Mouse (Mus musculus): Measurements from ENCODE around the gene Magi1. TPM values are rescaled to one million over a fixed set of nuclear protein-coding genes. Genes with fewer than 3 reads are reported as not detected.

The Magi1 gene
- total RNA-seq, 1 experiment from 2014 or later = 0.20 TPM

DNA sequence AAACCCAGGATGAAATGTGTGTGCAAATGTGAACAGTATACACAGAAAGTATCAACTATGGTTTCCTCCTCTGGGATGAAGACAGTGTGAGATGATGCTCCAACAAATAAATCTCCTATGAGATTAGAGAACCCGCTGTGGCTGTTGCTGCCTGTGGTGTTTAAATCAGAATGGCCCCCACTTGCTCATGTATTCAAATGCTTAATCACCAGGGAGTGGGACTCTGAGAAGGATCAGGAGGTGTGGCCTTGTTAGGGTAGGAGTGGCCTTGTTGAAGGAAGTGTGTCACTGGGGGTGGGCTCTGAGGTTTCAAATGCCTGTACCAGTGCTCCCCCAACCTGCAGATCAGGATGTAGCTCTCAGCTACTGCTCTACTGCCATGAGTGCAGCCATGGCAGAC is 410.2 kb downstream of the Magi1 start:
- no peak for ATAC-seq (replicated peaks in 1 of 2; ENCODE audit: insufficient read depth in 1 of 2, low FRiP score in 2 of 2, low TSS enrichment in 1 of 2, low read depth in 1 of 2, poor library complexity in 2 of 2, severe bottlenecking in 2 of 2)

DNA sequence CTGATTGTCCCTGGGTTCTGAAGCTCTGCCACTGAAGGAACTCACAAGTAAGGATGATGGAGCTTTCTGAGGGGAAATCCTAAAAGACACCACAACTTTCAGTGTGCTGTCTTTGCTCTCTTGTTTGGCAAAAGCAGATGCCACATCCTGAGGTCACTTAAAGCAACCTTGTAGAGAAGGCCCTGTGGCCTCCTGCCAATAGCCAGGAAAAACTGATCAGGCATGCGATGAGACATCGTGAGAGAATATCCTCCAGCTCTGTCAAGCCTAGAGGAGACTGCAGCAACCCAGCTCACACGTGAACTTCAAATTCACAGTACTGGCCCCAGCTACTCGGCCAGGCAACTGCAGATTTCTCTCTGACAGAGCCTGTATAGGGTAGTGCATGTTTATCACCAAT is 412.2 kb downstream of the Magi1 start:
- ATAC-seq (replicated peaks in 1 of 2; ENCODE audit: insufficient read depth in 1 of 2, low FRiP score in 2 of 2, low TSS enrichment in 1 of 2, low read depth in 1 of 2, poor library complexity in 2 of 2, severe bottlenecking in 2 of 2) = no peak

DNA sequence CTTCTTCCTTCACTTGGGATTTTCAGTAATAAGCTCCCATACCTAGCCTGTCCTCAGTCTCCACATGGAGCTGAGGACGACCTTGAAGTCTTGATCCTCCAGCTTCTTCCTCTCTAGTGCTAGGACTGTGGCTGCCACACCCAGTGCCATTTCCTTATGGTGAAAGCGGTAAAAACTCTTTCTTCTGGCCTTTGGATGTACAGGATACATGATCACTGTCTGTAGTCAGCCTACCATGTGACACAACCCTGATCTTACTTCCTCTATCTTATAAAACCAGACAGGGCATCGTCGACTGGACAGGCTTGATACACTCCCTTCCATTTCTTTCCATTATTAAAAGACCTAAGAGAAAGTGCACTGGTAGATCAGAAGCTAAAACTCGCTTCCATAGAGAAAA is 413.7 kb downstream of the Magi1 start:
- ATAC-seq (replicated peaks in 1 of 2; ENCODE audit: insufficient read depth in 1 of 2, low FRiP score in 2 of 2, low TSS enrichment in 1 of 2, low read depth in 1 of 2, poor library complexity in 2 of 2, severe bottlenecking in 2 of 2) = no peak

DNA sequence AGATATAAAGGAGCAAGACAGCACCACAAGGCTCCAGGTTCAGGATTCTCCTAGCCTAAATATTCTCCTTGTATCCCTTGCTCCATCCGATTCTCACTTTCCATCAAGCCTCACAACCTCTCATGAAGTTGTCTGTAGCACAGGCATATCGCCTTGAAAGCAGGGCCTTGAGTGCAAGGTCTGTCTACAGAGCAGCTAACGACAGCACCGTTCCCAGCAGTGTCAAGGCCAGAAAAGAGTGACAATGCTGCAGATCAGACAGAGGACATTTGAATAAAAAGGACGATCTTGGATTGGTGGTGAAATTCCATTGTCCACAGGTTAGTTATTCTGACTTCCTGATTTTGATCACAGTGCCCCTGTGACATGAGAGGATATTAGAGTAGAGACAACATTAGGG is 421.5 kb downstream of the Magi1 start:
- no peak for ATAC-seq (replicated peaks in 1 of 2; ENCODE audit: insufficient read depth in 1 of 2, low FRiP score in 2 of 2, low TSS enrichment in 1 of 2, low read depth in 1 of 2, poor library complexity in 2 of 2, severe bottlenecking in 2 of 2)

DNA sequence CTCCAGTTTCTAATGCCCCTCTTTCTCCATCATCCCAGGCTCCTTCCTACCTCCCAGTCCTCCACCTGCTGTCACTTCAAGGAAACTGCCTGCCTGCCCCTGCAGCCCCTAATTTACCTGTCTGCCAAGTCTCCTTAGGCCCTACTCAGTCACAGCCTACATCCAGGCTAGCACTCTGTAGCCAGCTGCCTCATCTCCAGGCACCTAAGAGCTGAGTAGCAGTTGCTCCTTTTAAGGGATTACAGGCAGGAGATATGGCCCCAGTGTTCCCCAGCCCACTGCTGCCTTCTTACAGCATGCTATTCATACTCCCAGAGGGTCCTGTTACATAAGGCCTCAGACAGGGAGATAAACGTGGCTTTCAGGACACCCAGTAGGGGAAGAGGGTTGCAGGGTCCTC is 426.9 kb downstream of the Magi1 start:
- ATAC-seq (replicated peaks in 1 of 2; ENCODE audit: insufficient read depth in 1 of 2, low FRiP score in 2 of 2, low TSS enrichment in 1 of 2, low read depth in 1 of 2, poor library complexity in 2 of 2, severe bottlenecking in 2 of 2) = no peak

DNA sequence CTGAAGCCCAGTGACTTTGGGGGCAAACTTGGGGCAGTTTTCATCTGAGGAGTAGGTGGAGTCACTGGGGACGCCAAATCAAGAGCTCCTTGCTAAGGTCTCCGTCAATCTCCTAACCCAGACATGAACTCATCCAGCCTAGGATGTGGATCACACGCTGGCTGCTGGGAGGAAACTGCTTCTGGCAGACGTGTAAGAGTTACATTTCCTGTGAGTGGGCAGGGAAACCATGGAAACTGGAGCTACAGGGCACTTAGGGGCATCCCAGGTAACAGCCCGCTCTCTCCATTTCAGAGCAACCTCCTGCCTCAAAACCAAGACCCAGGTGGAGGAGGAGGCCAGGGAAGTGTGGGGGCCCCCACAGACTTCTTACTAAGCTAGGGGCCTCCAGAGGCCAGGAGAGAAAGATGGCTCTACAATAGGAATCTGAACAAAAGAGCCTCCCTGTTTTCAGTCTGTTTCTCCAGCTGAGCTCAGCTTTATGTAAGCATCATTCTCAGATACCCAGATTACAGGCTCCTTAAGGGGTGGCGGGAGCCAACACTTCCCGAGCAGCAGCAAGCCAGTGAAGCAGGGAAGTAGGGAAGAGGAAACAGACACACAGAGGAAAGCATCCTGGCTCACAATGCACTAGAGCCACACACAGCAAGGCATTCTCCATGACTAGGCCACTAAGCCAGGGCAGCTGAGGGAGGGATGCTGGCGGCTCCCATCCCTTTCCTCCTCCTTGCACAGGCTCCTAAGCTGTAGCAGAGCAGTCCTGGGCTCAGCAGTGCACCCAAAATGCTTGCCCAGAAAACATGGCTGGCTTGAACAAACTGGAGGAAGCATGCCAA is 427.7 kb downstream of the Magi1 start:
- 0 out of 4 replicates have a peak, but pooled peaks of 1 of the 2 experiments have one; percentile 22 for ATAC-seq (replicated peaks in 1 of 2; ENCODE audit: insufficient read depth in 1 of 2, low FRiP score in 2 of 2, low TSS enrichment in 1 of 2, low read depth in 1 of 2, poor library complexity in 2 of 2, severe bottlenecking in 2 of 2)

DNA sequence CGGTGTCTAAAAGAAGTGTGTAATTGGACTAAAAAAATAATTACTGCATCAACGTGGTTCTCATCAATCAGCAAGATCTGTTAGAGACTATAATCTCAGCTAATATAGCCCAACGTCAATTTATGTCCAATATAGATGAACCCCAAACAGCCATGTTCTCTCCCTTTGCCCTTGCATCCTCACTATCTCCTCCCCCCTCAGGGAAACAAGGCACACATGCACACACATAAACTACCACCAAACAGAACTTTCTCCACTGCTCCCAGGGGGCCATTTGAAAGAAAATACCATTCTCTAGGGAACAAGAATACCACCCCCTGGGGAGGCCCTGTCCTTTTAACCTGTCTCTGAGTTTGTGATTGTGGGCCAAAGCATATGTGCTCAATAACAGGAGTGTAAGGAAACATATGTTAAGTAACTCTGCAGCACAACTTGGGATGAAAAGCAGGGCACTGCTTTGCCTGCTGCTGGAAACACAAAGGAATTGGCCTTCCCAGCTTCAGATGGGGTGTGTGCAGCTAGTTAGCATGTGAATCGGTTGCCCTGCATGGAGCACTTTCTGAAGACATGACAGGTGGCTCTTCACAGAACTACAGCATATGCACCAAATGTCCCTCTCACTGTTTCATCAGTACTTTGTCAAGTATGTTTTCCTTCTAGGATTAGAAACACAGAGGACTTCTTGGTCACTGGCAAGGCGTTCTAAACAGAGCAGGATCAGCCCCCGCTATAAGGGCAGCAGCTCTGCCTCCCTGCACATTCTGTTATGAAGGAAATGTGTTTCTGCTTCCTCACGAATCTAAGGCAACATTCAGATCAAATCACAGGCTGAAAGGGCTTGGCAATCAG is 434.6 kb downstream of the Magi1 start:
- ATAC-seq (replicated peaks in 1 of 2; ENCODE audit: insufficient read depth in 1 of 2, low FRiP score in 2 of 2, low TSS enrichment in 1 of 2, low read depth in 1 of 2, poor library complexity in 2 of 2, severe bottlenecking in 2 of 2) = no peak

DNA sequence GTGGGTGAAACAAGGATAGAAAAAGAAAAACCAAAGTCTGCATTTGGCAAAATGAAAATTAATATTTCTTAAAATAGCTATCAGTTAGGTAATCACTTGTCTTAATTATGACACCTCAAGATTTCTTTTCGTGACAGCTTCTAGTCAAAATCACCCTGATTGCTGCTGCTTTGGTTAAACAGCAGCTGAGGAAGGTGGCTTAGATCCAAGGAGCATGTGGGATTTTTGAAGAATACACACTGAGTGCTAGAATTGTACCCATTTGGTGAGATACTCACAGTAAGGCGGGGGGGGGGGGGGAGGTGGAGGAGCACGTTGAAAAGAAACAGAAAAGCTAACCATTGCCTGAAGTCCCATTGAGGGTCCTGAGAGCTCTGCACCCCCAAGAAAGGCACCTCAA is 438.2 kb downstream of the Magi1 start:
- ATAC-seq (replicated peaks in 1 of 2; ENCODE audit: insufficient read depth in 1 of 2, low FRiP score in 2 of 2, low TSS enrichment in 1 of 2, low read depth in 1 of 2, poor library complexity in 2 of 2, severe bottlenecking in 2 of 2) = no peak

DNA sequence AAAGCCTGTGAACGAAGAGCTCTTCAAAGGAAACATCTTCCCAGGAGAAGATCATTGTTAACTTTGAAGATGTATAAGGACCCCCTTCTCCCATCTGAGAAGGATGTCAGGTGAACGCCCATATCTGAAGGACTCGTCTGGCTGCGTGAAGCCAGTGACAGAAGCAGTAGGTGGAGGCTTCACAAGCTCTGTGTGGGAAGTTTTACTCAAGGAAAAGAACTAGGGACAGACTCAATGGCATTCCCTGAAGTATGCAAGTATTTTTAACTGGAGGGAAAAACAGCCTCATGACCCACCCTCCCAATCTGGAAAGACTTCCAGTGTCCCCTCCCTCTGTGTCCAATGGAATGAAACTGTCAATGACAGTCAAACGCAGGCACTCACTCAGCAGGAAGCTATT is 438.6 kb downstream of the Magi1 start:
- ATAC-seq (replicated peaks in 1 of 2; ENCODE audit: insufficient read depth in 1 of 2, low FRiP score in 2 of 2, low TSS enrichment in 1 of 2, low read depth in 1 of 2, poor library complexity in 2 of 2, severe bottlenecking in 2 of 2) = no peak

DNA sequence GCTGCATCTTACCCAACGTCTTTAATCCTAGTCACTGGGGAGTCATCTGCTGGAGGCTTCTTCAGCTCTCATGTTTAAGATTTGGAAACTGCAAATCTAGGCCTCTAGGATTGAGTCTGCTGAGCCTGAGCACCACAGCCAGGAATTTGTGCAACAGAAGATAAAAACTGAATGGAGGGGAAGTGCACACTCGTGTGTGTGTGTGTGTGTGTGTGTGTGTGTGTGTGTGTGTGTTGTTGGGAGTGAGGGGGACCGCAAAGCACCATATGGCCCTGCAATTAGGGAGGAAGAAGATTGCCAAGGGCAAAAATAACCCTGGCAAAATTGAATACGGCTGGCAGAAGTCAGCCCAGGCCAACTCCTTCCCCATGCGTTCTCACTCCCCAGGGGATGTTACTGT is 439.1 kb downstream of the Magi1 start:
- no peak for ATAC-seq (replicated peaks in 1 of 2; ENCODE audit: insufficient read depth in 1 of 2, low FRiP score in 2 of 2, low TSS enrichment in 1 of 2, low read depth in 1 of 2, poor library complexity in 2 of 2, severe bottlenecking in 2 of 2)

DNA sequence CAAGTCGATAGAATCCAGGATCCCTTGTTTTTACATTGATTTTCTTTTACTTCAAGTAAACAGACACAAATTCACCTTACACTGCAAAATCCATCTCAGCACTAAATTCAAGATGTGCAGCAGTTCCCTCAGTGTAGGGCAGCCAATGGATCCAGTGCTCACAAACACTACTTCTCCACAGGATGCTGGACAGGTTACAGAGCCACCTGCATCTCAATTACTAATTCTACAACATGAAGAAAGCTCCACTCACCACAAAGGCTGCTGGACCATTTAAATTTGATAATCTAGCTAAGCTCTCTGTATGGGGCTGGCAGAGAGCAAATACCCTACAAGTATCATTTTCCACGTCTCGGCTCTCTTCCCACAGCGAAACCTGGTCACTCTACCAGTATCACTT is 445.3 kb downstream of the Magi1 start:
- no peak for ATAC-seq (replicated peaks in 1 of 2; ENCODE audit: insufficient read depth in 1 of 2, low FRiP score in 2 of 2, low TSS enrichment in 1 of 2, low read depth in 1 of 2, poor library complexity in 2 of 2, severe bottlenecking in 2 of 2)

DNA sequence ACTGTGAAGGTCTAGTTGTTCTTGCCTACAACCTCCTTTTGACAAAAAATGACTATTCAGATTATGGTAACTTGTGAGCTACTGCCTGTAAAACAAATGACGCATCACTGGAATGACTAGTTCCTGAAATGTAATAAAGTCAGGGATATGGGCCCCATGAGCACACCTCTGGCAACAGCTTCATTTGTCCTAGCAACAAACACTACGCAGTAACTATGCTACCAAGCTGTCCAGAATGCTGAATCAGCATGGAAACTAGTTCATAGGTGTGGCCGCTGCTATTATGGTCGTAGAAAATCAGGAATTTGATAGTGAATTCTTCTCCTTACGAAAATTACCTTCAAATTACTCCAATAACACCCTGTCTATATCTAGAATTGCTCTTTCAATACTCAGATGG is 447.1 kb downstream of the Magi1 start:
- no peak for ATAC-seq (replicated peaks in 1 of 2; ENCODE audit: insufficient read depth in 1 of 2, low FRiP score in 2 of 2, low TSS enrichment in 1 of 2, low read depth in 1 of 2, poor library complexity in 2 of 2, severe bottlenecking in 2 of 2)

DNA sequence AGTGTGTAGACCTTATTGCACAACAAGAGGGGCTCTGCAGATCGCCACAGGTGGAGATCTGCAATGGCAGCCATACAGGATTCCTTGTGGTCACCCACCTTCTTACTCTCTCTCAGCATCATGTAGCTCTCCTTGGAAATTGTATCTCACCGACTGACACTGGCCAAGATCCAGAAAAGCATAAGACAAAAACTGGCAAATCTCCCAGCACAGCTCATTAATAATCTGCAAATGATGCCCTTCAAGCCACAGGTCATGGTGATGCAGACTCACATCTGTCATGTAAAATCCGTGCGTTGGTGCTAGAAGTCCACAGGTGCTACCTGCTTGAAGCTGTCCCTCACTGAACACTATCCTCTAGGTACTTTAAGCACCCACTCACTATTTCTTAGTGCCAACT is 448.5 kb downstream of the Magi1 start:
- no peak for ATAC-seq (replicated peaks in 1 of 2; ENCODE audit: insufficient read depth in 1 of 2, low FRiP score in 2 of 2, low TSS enrichment in 1 of 2, low read depth in 1 of 2, poor library complexity in 2 of 2, severe bottlenecking in 2 of 2)

DNA sequence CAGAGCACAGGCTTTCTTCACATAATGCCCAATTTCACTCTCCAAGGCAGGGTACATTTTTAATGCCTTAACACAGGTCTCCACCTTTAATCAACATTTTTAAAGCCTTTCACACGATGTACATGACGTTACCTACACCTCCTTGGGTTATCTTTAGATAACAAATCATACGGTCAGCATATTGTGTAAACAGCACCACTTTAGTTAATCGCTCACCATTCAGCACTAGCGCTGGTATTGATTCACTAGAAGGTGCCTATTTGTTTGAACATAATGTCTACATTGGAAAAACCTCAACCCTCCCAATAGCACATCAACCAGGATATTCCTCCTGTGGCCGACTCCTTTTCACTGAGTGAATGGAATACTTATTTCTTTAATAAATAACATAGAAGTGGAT is 455.5 kb downstream of the Magi1 start:
- no peak for ATAC-seq (replicated peaks in 1 of 2; ENCODE audit: insufficient read depth in 1 of 2, low FRiP score in 2 of 2, low TSS enrichment in 1 of 2, low read depth in 1 of 2, poor library complexity in 2 of 2, severe bottlenecking in 2 of 2)

DNA sequence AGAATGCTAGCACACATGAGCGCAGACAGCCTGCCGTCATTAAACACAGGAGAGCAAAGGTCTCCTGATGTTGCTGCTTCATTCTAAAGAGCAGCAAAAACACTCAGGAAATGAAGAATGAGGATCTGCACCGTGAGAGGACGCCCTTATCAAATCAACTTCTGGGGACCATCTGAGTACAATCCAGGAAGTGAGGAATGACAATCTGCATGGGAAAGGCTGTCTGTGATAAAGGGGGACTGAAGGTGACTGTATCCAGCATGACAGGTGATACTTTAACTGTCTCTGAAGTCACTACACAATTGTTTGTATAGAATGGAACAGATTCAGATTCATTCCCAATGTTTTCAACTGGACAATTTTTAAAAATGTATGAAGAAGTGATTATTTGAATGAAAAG is 456.8 kb downstream of the Magi1 start:
- no peak for ATAC-seq (replicated peaks in 1 of 2; ENCODE audit: insufficient read depth in 1 of 2, low FRiP score in 2 of 2, low TSS enrichment in 1 of 2, low read depth in 1 of 2, poor library complexity in 2 of 2, severe bottlenecking in 2 of 2)

DNA sequence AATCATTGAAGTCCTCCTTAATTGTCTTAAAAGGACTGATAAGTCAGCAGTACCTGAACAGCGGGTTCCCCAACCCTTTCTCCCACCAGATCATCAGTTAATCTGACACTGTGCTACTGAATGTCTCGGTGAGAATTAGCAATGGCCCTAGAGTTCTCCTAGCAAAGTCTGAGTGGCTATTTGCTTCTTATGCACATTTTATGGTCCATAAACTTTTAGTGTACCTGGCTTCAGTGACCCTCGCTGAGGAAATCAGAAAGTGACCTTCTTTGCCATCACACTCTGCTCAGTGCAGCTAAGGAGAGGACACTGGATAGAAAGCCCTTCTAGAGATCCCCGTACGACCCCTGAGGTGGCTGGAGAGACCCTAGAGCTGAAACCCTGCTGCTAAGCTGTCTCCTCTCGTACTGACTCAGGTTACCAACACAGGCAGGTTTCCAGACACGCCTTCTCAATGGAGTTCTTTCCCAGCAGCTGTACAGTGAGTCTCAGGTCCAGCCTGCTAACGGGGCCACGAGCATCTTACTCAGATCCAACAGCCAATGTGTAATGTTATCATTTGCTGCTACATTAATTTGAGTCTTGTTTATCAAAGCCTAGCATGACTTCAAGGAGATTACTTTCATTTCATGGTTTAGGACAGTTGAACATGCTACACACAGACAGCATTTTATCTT is 461.4 kb downstream of the Magi1 start:
- no peak for ATAC-seq (replicated peaks in 1 of 2; ENCODE audit: insufficient read depth in 1 of 2, low FRiP score in 2 of 2, low TSS enrichment in 1 of 2, low read depth in 1 of 2, poor library complexity in 2 of 2, severe bottlenecking in 2 of 2)

DNA sequence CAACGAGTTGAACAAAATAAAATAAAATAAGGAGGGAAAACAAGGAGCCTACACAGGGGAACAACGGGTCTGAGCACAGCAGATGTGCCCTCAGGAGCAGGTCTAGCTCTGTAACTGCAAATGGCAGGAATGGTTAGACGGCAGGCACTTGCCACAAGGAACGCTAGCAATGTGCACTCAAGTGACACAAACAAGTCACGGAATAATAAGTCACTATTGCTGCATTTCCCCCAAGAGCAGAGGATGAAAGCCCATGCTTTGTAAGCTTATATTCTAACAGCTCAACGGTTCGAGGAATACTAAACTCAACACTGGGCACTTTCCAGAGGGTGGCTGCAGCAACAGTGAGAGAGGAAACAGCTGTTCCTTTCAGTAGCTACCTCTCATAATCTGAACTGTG is 462.2 kb downstream of the Magi1 start:
- ATAC-seq (replicated peaks in 1 of 2; ENCODE audit: insufficient read depth in 1 of 2, low FRiP score in 2 of 2, low TSS enrichment in 1 of 2, low read depth in 1 of 2, poor library complexity in 2 of 2, severe bottlenecking in 2 of 2) = no peak

DNA sequence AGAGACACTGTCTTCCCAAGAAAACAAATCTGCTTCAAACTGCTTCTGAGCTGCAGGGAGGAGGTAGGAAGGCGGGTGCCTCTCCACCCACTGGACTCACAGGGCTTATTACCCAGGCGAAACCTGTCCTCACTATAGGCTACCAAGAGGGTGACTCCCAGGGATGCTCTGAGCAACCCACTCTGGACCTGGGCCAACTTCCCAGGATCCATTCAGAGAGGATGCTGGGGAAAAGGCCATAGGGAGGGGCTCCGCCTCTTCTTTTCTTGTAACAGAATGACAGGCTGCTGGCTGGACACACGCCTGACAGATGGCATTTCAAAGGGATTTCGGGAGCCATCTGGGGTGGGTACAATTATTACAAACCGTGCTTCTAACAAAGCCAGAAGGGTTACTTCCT is 463.8 kb downstream of the Magi1 start:
- no peak for ATAC-seq (replicated peaks in 1 of 2; ENCODE audit: insufficient read depth in 1 of 2, low FRiP score in 2 of 2, low TSS enrichment in 1 of 2, low read depth in 1 of 2, poor library complexity in 2 of 2, severe bottlenecking in 2 of 2)
